Mouse (Mus musculus): ENCODE measurements at regions not wholly inside any gene's neighbourhood (a gene's known extent, or its start where the extent isn't known, plus 50 kb on each side); places are given as distances from the start of the nearest gene placed in this dataset.

- no peak for DNase-seq (ENCODE audit: low read depth)
These were observed 52.3 kb downstream of the Tnp1 start for GRCm38 (mm10) chr1:72963449-72963848.

GRCm38 (mm10) chr1:72960241-72960653, 55.5 kb downstream of the Tnp1 start:
- DNase-seq (ENCODE audit: low read depth), result no peak

GRCm38 (mm10) chr1:72955387-72955786, 60.3 kb downstream of the Tnp1 start:
- DNase-seq (ENCODE audit: low read depth), result peak; percentile 3

- no peak for DNase-seq (ENCODE audit: low read depth)
These were observed 62.8 kb downstream of the Tnp1 start for GRCm38 (mm10) chr1:72952896-72953295.

DNA sequence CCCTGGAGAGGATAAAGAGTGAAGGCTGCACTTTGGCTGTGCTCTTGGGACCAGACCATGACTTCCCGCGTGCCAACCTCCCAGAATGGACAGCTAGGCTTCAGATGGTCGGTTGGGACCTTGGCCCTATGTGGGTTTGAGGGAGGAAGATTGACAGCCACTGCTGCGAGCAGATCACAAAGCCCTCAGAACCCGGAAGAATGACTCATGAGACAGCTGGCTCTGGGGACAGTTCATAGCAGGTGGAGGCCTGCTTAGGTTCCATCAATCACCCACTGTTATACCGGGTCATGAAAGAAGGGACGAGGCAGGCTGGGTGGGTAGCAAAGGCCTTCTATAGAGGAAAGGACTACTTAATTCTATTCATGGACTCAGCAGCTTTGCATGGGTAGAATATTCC, 63.9 kb downstream of the Tnp1 start:
- peak; percentile 7 for DNase-seq (ENCODE audit: low read depth)

- DNase-seq (ENCODE audit: low read depth), result no peak
These were observed 64.3 kb downstream of the Tnp1 start for GRCm38 (mm10) chr1:72951365-72951764.

DNA sequence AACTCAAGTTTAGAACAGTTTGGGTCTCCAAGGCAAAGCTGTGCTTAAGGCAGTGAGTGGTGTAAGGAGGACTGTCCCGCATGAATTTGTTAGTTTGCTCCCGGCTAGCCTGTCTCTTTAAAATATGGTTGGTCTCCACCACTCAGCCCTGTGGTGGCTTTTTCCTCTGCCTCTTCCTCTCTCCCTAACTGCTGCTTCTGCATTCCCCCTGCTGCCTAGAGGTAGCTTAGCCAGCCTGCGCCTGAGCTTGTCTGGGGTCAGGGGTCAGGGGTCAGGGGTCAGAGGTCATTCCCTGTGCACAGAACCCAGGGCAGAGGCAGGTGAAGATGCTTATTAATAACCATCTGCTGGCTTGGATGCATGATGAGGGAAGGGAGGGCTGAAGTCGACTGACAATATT, 69.5 kb downstream of the Tnp1 start:
- no peak for DNase-seq (ENCODE audit: low read depth)

DNA sequence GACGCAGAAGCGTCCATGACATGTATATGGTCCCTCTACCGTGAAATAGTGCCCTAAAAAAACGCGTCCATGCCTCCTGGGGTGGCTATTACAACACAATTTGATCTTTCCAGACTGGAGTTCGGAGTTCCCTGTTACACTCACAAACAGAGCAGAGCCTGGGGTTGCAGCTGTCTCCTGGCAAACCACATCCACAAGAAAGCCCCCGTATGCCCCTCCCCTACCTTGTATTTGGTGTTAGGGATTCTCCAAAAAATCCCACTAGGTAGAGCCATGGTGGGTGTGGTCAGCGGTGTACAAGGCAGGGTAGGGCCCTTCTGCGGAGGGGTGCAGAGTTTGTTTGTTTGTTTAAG, 70.0 kb downstream of the Tnp1 start:
- no peak for DNase-seq (ENCODE audit: low read depth)

- no peak for DNase-seq (ENCODE audit: low read depth)
These were observed 70.4 kb upstream of the Igfbp5 start for GRCm38 (mm10) chr1:72944805-72945749.

GRCm38 (mm10) chr1:72944221-72944620, 69.5 kb upstream of the Igfbp5 start:
- DNase-seq (ENCODE audit: low read depth), result no peak

DNA sequence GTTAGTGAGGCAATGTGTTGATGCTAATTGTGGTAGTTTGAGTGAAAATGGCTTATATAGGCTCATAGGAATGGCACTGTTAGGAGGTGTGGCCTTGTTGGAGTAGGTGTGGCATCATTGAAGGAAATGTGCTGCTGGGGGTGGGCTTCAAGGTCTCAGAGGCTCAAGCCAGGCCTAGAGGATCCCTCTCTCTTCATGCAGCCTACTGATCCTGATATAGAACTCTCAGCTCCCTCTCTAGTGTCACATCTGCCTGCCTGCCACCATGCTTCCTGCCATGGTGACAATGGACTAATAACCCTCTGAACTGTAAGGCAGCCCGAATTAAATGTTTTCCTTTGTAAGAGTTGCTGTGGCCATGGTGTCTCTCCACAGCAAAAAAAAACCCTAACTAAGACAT, 68.4 kb upstream of the Igfbp5 start:
- no peak for DNase-seq (ENCODE audit: low read depth)

- DNase-seq (ENCODE audit: low read depth), result no peak
These were observed 67.7 kb upstream of the Igfbp5 start for GRCm38 (mm10) chr1:72942351-72942750.

DNA sequence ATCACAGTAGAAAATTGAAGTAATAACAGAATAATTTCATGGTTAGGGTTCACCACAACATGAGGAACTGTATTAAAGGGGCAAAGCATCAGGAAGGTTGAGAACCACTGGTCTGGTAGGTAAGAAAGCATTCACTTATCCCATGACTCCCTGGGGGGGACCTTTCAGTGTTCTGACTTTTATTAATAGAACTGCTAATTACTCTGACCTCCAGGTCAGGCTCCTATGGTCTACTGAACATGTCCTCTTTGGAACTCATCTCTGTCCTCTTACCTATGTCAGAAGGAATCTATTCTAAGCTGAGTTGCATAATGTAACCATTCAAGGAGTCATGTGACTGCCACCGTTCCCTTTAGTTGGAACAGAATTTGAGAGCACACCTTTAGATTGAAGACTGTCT, 65.3 kb upstream of the Igfbp5 start:
- DNase-seq (ENCODE audit: low read depth), result no peak

GRCm38 (mm10) chr1:72936681-72937465, 62.2 kb upstream of the Igfbp5 start:
- no peak for DNase-seq (ENCODE audit: low read depth)

DNA sequence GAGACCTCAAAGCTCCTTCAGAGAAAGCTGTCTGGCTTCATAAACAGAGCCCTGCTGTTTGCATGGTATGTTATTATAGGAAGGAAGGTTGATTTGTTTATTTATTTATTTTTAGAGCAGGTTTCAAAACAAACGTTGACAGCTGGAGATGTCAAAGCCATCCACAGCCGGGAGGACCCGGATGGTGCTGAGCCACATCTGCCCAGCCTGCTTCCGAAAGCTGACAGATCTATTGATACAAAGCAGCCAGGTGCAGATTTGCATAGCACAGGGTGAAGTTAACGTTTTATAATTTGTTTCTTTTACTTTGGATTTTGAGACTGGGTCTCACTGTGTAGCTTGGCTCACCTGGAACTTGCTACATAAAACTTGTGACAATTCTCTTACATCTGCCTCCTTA, 61.5 kb upstream of the Igfbp5 start:
- no peak for DNase-seq (ENCODE audit: low read depth)

- no peak for DNase-seq (ENCODE audit: low read depth)
These were observed 60.4 kb upstream of the Igfbp5 start for GRCm38 (mm10) chr1:72935084-72935483.

- no peak for DNase-seq (ENCODE audit: low read depth)
These were observed 55.1 kb upstream of the Igfbp5 start for GRCm38 (mm10) chr1:72929774-72930173.
